Mouse (Mus musculus): ENCODE data around the gene Vmn1r1.

- TF ChIP-seq POLR2A (IDR thresholded peaks at IDR 0.05; ENCODE audit: low read depth, low read length) (peak; percentile 34), CTCF (IDR thresholded peaks at IDR 0.05; ENCODE audit: extremely low read depth, insufficient read depth, insufficient read length, insufficient replicate concordance) (no peak)
Measured at GRCm38 (mm10) chr1:182124924-182125368, 39.3 kb downstream of the Vmn1r1 start.
